In genomic region chr11:119715841-119716596, GRCm38 (mm10) we compare ENCODE assay signal across 16 mouse cellular contexts.
DNase-seq lines count a peak whose midpoint lies in the region; ATAC-seq and TF ChIP-seq lines count a peak whose summit lies in the region.
"Had no signal": no experiment of that assay in that cellular context is flagged by ENCODE, and none has a peak within 500 bp of the region (broad histone marks: within the 10 kb centered on the region; RNA-seq: fewer than 3 reads in every experiment).

No protein-coding gene starts in this region.

- TF ChIP-seq CTCF in lung, postnatal 0 days (IDR thresholded peaks at IDR 0.05), result no peak

- H3K9me3 ChIP-seq in hindbrain, embryonic 13.5 days, result no peaks in the 10 kb centered on the region
- no peaks in the 10 kb centered on the region for H3K9me3 ChIP-seq in hindbrain, embryonic 12.5 days (replicated peaks)
- H3K9me3 ChIP-seq in lung, postnatal 0 days (ENCODE audit: low read length), result no peaks in the 10 kb centered on the region
- H3K9me3 ChIP-seq in forebrain, embryonic 15.5 days, result no peaks in the 10 kb centered on the region
- H3K9me3 ChIP-seq: forebrain, embryonic 13.5 days; heart, embryonic 13.5 days had no signal

- ATAC-seq in hindbrain, embryonic 13.5 days (ENCODE audit: low FRiP score), result no peak
- no peak for ATAC-seq in hindbrain, embryonic 12.5 days (ENCODE audit: low FRiP score)
- peak; percentile 75 for ATAC-seq in lung, postnatal 0 days
- no peak for ATAC-seq in forebrain, embryonic 15.5 days (replicated peaks)
- ATAC-seq: forebrain, embryonic 13.5 days had no signal

- H3K4me2 ChIP-seq in hindbrain, embryonic 13.5 days, result no peak overlapping the region
- H3K4me2 ChIP-seq in hindbrain, embryonic 12.5 days (replicated peaks), result no peak overlapping the region
- H3K4me2 ChIP-seq in lung, postnatal 0 days (replicated peaks; ENCODE audit: low read depth, low read length), result no peak overlapping the region
- no peak overlapping the region for H3K4me2 ChIP-seq in forebrain, embryonic 15.5 days (replicated peaks)
- H3K4me2 ChIP-seq: forebrain, embryonic 13.5 days; heart, embryonic 13.5 days had no signal

- H3K4me3 ChIP-seq in hindbrain, embryonic 13.5 days, result no peak overlapping the region
- no peak overlapping the region for H3K4me3 ChIP-seq in hindbrain, embryonic 12.5 days
- H3K4me3 ChIP-seq in lung, postnatal 0 days (ENCODE audit: low read depth, low read length), result no peak overlapping the region
- no peak overlapping the region for H3K4me3 ChIP-seq in forebrain, embryonic 15.5 days
- H3K4me3 ChIP-seq: forebrain, embryonic 13.5 days; heart, embryonic 13.5 days; myocyte had no signal

- 89% methylated on average over 5 of the region's 5 CpGs for WGBS in hindbrain, embryonic 13.5 days
- WGBS in hindbrain, embryonic 12.5 days, result 92% methylated on average over 5 of the region's 5 CpGs
- WGBS in lung, postnatal 0 days, result 71% methylated on average over 5 of the region's 5 CpGs
- 61% methylated on average over 5 of the region's 5 CpGs for WGBS in large intestine, adult 2 months
- WGBS in forebrain, embryonic 15.5 days, result 92% methylated on average over 5 of the region's 5 CpGs

- H3K36me3 ChIP-seq in hindbrain, embryonic 13.5 days, result no peaks in the 10 kb centered on the region
- H3K36me3 ChIP-seq in hindbrain, embryonic 12.5 days, result peaks cover 2% of the 10 kb centered on the region; the same call in 1 of the 2 replicates
- H3K36me3 ChIP-seq in lung, postnatal 0 days (ENCODE audit: insufficient read depth, low read length), result no peaks in the 10 kb centered on the region
- no peaks in the 10 kb centered on the region for H3K36me3 ChIP-seq in forebrain, embryonic 15.5 days

- peaks cover 20% of the 10 kb centered on the region for H3K4me1 ChIP-seq in hindbrain, embryonic 13.5 days (replicated peaks)
- H3K4me1 ChIP-seq in hindbrain, embryonic 12.5 days, result peaks cover 10% of the 10 kb centered on the region
- H3K4me1 ChIP-seq in lung, postnatal 0 days (ENCODE audit: insufficient read depth, low read depth, low read length), result peaks cover 7% of the 10 kb centered on the region; the same call in 1 of the 2 replicates
- peaks cover 19% of the 10 kb centered on the region; the same call in 1 of the 2 replicates for H3K4me1 ChIP-seq in forebrain, embryonic 15.5 days

- TF ChIP-seq EP300 in lung, postnatal 0 days (IDR thresholded peaks at IDR 0.05), result peak; percentile 23; the same call in 1 of the 2 replicates

- no peaks in the 10 kb centered on the region for H3K27me3 ChIP-seq in hindbrain, embryonic 13.5 days
- H3K27me3 ChIP-seq in hindbrain, embryonic 12.5 days, result no peaks in the 10 kb centered on the region
- H3K27me3 ChIP-seq in lung, postnatal 0 days (replicated peaks; ENCODE audit: insufficient read depth, low read length), result no peaks in the 10 kb centered on the region
- no peaks in the 10 kb centered on the region for H3K27me3 ChIP-seq in forebrain, embryonic 15.5 days
- H3K27me3 ChIP-seq: forebrain, embryonic 13.5 days; heart, embryonic 13.5 days had no signal

- peak; percentile 80 for DNase-seq in lung, postnatal 0 days (ENCODE audit: low spot score)
- DNase-seq in lung, postnatal 10 days, result no peak
- DNase-seq in NIH3T3 (ENCODE audit: low read depth), result peak; percentile 32
- peak; percentile 32 for DNase-seq in large intestine, adult 2 months (ENCODE audit: low read depth, low spot score)
- no peak for DNase-seq in frontal cortex, postnatal 25 days (ENCODE audit: low spot score in 2 of 2)
- DNase-seq: adrenal gland, postnatal 10 days; cerebellum, adult 11 months; cerebellum, postnatal 25 days; right cerebral cortex, adult 18-20 months had no signal

- 0 out of 2 replicates have a peak overlapping the region, but pooled peaks have one; percentile 52 for H3K27ac ChIP-seq in hindbrain, embryonic 13.5 days
- no peak overlapping the region for H3K27ac ChIP-seq in hindbrain, embryonic 12.5 days
- peak overlapping the region; percentile 6; the same call in 1 of the 2 replicates for H3K27ac ChIP-seq in lung, postnatal 0 days (ENCODE audit: low read length)
- H3K27ac ChIP-seq in forebrain, embryonic 15.5 days (replicated peaks), result no peak overlapping the region
- H3K27ac ChIP-seq: forebrain, embryonic 13.5 days; heart, embryonic 13.5 days; kidney, postnatal 0 days had no signal

- no peak overlapping the region for H3K9ac ChIP-seq in hindbrain, embryonic 13.5 days
- no peak overlapping the region for H3K9ac ChIP-seq in hindbrain, embryonic 12.5 days
- H3K9ac ChIP-seq in lung, postnatal 0 days (replicated peaks; ENCODE audit: low read depth), result no peak overlapping the region
- H3K9ac ChIP-seq in forebrain, embryonic 15.5 days (replicated peaks), result no peak overlapping the region
- H3K9ac ChIP-seq: forebrain, embryonic 13.5 days; heart, embryonic 13.5 days had no signal

Comparison
In these comparisons a context has a peak if more than half of its experiments do, and no peak if none do; other contexts are left out.
1. H3K27ac ChIP-seq: peak in hindbrain, embryonic 13.5 days (single experiment) and lung, postnatal 0 days (single experiment); none in hindbrain, embryonic 12.5 days (single experiment) and forebrain, embryonic 15.5 days (single experiment).
2. DNase-seq: peak in lung, postnatal 0 days (single experiment), NIH3T3 (single experiment) and large intestine, adult 2 months (single experiment); none in lung, postnatal 10 days (single experiment) and frontal cortex, postnatal 25 days (0 of 2).